Mouse (Mus musculus) retina, postnatal 7 days (tissue): Measurements from ENCODE around the gene Olfr181.

Experiments
- DNase-seq: peaks from one replicate; pipeline ENCODE4 v3.0.0-alpha.2; 2012; ENCODE audit warnings: low read depth, low spot score

Olfr181 gene

GRCm38 (mm10) chr16:58928655-58929054 lies at the start of gene Olfr181:
TSS of gene Olfr181 (minus strand) at chr16:58928755.
- DNase-seq, result no peak

GRCm38 (mm10) chr16:58929292-58929691 lies 737 bp upstream of the Olfr181 start, which contains the start of gene Olfr180:
TSS of gene Olfr180 (minus strand) at chr16:58929392.
- no peak for DNase-seq

GRCm38 (mm10) chr16:58891963-58892362 lies 36.6 kb downstream of the Olfr181 start, which contains the start of gene Olfr178:
TSS of gene Olfr178 (minus strand) at chr16:58892063.
- DNase-seq, result no peak

- DNase-seq, result no peak
These were observed 44.1 kb downstream of the Olfr181 start for GRCm38 (mm10) chr16:58884416-58884815.
